Mouse (Mus musculus) CD8-positive naive resting alpha-beta T cell, adult 2 months (primary cell): ENCODE measurements around the gene Lmo7.

Source experiments
- DNase-seq, 2 experiments: peaks; one replicate each; pipeline ENCODE4 v3.0.0; 2022; ENCODE audit warnings: low read depth in 2 of 2, low spot score in 2 of 2

Lmo7 gene

GRCm38 (mm10) chr14:101872846-101873245 lies 143.1 kb downstream of the Lmo7 start:
- DNase-seq, result no peak

DNA sequence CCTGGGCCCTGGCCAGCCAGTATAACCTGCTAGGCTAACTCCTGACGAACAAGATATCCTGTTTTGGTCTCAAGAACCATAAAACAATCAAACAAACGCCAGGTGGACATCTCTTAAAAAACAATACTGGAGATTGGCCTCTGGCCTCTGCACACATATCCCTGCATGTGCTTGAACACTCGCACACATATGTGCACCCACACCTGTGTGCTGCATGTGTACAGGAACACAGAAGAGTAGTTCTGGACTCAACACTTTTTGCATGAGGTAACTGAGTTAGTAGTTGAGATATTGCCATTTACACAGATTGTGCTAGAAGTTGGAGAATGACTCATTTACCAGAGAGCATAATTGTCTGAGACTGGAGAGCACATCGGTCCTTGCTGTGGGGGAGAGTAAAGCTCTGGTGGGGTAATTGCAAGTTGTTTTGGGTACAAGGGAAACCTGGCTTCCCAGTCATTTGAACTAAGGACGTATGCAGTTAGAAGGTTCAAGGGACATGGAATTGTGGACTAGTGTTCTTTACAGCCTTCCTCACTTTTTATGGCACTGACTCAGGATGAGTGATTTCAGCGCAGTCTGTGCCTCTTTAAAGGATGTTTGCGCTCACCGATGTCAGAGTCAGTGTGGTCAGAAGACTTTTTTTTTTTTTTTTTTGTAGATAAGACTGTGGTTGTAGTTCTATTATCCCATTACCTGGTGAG lies 148.7 kb downstream of the Lmo7 start:
- no peak for DNase-seq

GRCm38 (mm10) chr14:101879050-101879694 lies 149.4 kb downstream of the Lmo7 start:
- no peak for DNase-seq

DNA sequence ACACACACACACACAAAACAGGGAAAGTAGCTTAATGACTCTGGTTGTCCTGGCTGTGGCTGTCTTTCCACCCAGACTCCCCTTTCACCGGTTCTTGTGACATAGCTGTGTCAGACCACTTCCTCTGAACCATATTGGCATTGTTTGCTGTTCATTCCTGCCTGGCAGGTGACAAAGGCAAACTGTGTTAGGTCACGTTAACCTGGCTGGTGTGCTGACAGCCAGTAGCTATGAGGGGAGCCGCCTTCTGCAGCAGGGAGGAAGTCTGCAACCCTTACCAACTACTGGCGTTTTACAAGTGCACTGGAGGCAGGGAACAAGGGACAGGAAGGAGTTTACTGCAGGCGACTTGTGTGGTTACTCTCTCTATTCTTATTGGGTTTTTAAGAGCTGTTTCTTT lies 153.2 kb downstream of the Lmo7 start:
- no peak for DNase-seq

- DNase-seq, result no peak
Measured at GRCm38 (mm10) chr14:101883787-101884186, 154.0 kb downstream of the Lmo7 start.

DNA sequence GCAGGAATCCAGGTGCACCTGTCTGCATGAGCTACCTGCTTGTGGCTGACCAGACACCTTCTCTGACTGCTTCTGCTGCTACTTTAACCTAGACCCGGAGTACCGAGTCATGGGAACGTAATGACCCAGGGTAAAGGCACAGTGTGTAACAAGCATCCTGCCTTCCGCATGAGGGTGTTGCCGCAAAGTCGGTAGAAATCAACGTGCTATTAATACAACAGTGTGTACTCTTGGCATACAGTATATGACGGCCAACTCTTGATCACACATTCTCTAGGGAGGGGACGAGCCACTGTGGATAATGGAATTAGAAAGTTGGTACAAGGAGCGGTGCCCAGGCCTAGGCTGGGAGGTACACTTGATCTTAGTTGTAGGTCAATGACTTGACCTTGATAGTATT lies 156.6 kb downstream of the Lmo7 start:
- no peak for DNase-seq

DNA sequence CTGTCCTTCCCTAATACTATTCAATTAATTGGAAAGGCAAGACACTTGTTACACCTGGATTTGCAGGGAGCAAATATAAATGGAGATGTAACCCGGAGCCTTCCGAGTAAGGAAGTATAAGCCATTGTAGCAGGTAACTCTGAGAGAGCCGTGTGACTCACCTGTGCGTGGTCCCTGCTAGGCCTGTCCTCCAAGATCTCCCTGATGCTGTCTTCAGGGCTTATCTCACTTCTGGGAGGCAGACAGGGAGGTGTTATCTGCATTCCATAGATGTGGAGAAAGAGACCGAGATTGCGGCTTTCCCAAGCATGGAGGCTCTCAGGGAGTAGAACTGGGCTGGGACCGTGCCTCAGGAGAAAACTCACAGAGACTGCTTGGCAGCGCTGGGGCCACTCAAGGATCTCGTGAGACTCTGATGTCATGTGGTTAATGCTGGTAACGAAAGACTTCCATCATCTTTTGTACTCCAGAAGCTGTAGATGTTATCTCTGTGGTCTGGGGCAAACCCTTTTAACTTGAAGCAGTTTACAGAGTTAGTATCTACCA lies 162.2 kb downstream of the Lmo7 start:
- DNase-seq, result no peak

GRCm38 (mm10) chr14:101892496-101892895 lies 162.7 kb downstream of the Lmo7 start:
- DNase-seq, result no peak

DNA sequence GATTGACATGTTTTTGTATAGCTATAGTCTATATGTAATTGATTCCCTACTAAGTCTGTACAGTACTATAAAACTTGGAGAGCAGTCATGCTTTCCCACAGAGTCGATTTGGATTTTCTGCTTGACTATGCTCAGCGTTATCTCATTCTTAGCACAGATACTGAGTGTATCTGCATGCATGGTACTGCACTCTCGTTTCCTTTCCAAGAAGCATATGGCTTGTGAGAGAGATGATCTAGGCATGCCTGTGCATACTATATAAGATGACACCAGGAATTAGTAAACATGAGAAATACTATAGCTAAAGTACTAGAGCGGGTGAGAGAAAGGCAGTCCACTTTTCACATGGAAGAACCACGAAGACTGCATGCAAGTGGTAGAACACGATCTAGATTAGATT lies 163.5 kb downstream of the Lmo7 start:
- no peak for DNase-seq

DNA sequence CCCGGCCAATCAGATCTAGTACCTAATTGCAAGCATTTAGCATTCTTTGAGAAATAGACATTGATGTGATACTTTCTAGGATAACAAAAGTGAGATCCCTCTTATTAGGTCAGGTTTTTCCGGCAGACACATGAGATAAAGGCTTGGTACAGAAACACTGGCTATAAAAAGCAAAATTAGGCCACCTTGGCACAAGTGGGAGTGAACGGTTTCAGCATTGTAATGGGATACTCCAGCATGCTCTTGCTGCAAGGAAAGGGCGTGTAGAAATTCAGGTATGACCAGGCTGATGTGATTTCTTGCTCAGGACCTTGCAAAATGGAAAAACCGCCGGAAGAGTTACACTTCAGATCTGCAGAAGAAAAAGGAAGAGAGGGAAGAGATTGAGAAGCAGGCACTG lies 168.5 kb downstream of the Lmo7 start:
- DNase-seq, result no peak

DNA sequence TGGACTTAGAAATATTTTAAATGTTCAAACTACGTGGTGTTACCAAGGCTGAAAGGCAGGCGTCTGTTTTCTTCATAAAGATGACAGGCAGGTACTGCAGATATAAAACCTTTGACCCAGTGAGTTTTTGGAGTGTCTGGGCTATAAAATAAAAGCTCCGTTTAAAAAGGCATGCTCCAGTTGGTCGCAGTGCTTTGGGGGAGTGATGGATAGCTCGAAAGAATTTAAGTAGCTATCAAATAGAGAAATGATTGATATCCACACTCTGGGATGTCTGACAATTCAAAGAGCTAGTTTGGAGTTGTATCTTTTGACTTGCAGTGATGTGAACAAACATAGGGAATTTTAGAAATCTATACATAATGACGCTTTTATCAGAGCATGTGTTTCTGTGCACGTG lies 171.7 kb downstream of the Lmo7 start:
- DNase-seq, result no peak

DNA sequence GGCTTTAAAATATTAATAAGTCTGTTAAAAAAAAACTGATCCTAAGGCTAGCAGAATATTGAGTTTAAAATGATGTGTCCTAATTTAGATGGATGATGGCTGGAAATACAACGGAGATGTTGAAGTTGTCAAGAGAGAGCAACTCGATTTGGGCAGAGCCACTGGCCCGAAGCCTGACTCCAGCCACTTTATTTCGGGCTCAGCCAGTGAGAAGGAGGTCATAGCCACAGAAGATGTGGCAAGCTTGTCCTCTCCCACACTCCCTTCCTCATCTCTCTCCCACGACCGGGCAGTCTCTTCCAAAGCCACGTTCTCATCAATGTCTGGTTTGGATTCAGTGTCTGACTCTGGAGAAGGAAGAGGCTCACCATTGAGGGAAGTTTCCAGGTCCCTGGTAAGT lies 172.2 kb downstream of the Lmo7 start:
- DNase-seq, result no peak

DNA sequence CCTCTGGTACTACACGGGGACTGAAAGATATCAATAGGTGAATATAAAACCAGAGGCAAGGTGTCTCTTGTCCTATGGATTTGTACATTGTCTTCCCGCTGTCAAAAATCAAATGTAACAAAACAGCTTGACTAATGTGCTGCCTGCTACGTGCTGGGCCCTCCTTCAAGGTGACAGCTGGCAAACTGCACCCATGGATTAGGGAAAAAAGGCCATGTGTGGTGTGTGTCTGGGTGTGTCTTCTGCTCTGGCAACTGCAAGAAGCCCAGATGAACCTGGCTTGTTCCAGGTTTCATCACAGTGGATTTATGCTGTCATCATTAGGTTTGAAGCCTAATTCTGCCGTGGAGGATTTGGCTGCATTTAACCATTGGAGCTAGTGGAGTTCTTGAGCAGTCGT lies 174.0 kb downstream of the Lmo7 start:
- DNase-seq, result no peak

DNA sequence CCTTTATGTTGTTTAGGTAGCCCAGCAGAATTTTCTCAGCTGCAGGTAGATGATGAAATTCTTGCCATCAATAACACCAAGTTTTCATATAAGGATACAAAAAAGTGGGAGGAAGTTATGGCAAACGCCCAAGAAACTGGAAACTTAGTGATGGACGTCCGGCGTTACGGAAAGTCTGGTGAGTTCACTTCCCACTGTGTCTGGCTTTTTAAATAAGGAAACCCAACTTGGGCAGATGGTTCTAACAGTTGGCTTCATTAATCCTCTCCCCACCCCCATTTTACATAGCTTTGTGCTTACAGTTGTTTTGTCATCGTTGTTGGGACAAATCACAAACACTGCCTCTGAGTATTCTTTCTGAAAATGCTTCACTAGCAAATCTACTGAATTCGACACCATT lies 182.2 kb downstream of the Lmo7 start:
- DNase-seq, result no peak

- DNase-seq, result no peak
Measured at GRCm38 (mm10) chr14:101912392-101912791, 182.6 kb downstream of the Lmo7 start.

DNA sequence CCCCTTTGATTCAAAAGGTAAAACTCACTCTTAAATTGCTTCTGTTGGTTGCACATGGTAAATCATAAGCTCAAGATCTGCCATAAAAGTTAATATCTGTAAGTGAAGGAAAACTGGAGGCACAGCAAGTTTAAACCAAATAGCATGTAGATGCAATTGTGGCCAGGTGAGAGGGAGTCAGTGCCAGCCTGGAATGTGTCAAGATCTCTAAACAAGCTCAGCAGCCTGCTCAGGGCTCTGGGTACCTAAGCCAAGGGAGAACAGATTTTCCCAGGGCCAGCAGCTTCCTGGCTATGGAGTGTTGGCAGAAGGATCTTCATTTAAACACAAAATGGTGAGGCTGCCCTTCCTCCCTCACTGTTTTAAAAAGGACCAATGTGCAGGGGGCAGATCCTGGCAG lies 184.6 kb downstream of the Lmo7 start:
- no peak for DNase-seq

GRCm38 (mm10) chr14:101915867-101916266 lies 186.1 kb downstream of the Lmo7 start:
- DNase-seq, result no peak

DNA sequence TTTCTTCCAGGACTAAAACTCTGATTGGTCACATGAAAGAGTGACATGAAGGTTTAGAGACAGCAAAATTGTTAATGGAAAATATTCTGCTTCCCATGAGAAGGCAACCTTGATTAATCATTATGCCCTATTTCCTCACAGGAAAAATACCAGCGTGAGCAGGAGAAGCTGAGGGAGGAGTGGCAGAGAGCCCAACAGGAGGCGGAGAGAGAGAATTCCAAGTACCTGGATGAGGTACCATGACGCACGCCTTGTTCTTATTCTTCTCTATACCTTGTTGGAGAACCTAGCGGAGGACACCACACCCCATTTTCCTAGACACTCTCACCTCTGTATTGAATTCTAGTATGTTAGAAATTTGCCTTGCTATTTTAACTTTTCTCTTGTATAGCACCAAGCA lies 188.7 kb downstream of the Lmo7 start:
- DNase-seq, result no peak

DNA sequence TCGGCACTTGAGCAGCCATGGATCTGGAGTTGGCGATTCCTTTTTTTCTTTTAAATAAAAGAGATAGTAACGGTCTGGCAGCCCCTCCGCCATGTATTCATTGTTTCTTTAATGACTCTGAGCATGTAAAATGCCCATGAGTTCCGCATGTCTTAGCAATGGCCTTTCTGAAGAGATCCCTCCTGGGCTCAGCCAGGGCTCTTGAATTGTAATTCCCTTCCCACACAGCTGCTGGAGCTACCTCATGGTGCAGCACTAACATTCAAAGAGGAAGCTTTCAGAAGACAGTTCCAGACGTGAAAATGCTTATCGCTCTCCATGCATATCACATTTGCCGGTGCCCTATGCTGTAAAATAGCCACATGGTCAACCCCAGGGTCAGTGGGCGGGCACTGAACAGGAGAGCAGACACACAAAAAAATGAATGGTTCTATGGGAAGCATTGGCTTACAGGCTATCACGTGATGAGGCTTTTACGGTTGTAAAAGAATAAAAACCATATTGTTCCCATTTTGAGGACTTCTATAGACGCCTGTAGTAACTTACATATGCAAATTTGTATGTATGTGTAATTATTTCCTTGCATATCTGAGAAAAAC lies 198.0 kb downstream of the Lmo7 start:
- no peak for DNase-seq

DNA sequence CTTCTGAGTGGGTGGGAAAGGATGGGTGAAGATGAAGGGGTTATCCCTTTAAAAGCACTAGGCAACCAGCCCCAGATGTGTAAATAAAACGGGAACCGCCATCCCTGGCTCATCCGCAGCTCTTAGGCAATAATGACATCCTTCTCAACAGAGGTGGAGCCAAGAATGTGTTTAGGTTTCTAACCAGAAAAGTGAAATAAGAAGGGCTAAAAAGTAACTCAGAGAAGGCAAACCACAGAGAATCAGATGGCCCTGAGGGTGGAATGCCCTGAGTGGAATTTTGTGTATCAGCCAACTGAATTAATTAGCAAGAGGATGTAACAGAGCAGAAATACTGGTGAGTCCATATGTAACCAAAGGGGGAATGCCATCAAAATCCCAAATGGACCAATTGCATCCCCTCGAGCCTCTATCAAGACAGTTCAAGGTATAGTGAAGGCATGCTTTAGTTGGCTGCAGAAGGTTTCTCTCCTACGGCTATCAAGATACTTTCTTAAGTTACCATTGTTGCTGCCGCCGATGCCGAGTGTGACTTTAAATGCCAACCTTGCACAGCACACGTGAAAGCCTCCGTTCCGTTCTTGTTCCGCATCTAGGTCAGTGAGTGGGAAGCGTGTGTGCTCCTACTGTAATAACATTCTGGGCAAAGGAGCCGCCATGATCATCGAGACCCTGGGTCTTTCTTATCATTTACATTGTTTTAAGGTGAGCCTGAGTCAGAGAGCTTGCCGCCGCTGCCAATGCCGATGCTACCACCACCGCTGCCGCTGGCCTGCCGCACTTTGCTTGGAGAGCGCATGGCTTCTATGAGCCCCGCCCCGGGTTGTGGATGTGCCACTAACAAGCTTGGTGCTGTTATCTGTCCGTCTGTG lies 201.1 kb downstream of the Lmo7 start:
- no peak for DNase-seq

DNA sequence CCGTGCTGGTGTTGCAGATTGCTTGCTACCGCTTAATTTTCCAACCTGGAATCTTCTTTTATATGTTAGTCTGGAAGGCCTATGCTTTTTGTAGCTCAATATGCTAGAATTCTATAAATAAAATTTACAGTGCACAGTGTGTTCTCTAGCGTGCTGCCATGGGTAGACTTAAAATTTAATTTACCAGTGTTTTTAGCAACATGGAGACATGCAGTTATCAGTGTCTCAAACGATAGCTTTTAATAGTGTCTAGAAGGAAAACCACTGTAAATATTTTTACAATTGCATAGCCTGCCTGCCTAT lies 201.6 kb downstream of the Lmo7 start:
- no peak for DNase-seq

DNA sequence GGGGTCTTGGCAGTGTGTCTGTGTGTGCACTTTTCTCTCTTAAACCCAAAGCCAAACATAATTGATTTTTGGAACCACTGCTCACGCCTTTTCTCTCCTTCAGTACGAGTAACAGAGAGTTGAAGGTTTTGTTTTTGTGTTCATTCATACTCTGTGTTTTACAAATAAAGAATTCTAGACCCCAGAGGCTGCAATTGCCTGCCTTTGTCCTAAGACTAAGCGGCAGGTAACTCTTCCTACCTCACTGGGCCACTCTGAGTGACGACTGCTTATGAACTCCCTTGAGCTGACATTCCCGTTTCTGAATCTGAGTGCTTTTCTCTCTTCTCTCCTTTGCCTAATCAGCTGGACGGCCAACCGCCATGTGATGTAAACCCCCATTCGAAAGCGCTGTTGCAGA lies 203.8 kb downstream of the Lmo7 start:
- DNase-seq, result no peak
